Mouse (Mus musculus) layer of hippocampus, postnatal 36 days (tissue): ENCODE measurements around the gene Cep128. TPM values are rescaled to one million over a fixed set of nuclear protein-coding genes. Genes with fewer than 3 reads are reported as not detected.
A peak's percentile ranks its signal among the peaks of the same experiment; 100 is the strongest.
"Not testable (repeated sequence)": the region's sequence is repeated elsewhere in the genome, so short reads cannot be mapped to it uniquely, and the experiment has no call there.

Experiments
- DNase-seq, 2 experiments: peaks; one replicate each; pipeline ENCODE4 v3.0.0; 2022
- total RNA-seq, 2 experiments: library from RNA; stranded (reverse); gene quantifications; 2 replicates each; pipeline ENCODE4 v1.2.3; 2021

The Cep128 gene
- total RNA-seq, 2 experiments from 2014 or later: 5.8 to 6.9 TPM

- no peak for DNase-seq
These were observed 324.4 kb downstream of the Cep128 start for GRCm38 (mm10) chr12:91059704-91060318.

- no peak for DNase-seq
These were observed 327.3 kb downstream of the Cep128 start for GRCm38 (mm10) chr12:91056885-91057284.

- DNase-seq: no peak
These were observed 331.9 kb downstream of the Cep128 start for GRCm38 (mm10) chr12:91052301-91052700.

DNA sequence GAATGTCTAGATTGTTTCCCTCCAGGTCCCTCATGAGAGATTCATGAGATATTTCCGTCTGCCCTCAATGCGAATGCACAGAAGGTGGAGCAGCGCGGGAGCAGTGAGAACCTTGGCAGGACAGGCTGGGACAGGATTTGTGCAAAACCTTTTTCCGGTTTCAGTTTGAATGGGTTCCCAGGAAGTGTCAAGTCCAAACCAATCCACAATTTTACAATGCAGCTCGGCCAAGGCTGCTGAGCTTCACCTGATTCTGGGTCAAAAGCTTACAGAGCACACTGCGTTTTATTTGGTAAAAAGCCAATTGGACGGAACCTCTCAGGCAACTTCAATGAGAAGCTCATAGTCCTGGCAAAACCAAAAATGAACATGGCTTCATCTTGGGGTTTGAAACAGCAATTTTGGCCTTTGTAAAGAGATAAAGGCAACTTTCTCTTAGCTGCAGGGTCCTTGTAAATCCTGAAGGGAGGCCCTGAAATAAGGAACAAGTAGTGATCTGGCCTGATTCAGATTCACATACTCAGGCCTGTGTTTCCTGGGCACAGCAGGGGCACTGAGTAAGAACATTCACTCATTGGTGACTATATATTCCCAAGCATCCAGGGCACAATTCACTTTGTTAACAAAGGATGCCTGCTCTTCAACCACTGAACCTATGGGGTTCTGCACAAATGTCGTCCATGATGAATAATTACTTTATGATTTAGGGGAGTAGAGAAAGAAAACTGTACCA lies 333.4 kb downstream of the Cep128 start:
- DNase-seq: peak; percentile 11 to 17

GRCm38 (mm10) chr12:91041363-91041762 lies 342.8 kb downstream of the Cep128 start:
- DNase-seq: no peak

DNA sequence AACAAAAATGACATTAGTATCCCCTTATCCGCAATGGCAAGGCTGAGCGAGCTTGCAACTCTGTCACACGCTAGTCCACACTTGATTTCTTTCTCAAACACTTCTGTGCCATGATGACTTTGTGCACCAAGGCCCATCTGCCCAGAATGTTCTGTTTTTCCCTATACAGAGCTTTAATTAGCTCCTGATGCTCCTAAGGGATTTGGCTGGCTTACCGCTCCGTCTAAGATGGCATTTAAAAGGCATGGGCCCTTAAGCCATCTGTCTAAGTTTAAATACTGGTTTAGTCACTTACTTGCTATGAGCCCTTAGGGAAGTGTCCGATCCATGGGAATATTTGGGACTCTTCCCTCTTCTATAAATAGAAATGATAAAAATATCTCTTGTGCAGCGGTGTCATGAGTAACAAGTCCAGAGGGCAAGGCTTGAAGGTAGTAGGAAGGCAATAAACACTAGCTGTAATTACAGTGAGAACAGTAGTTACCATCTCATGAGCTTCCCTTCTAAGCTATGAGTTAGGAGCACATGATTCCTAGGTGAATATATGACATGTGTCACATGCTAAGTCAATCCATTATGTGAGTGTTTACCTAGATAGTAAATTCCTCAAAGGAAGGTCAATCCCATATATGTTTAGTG lies 343.8 kb downstream of the Cep128 start:
- no peak for DNase-seq

DNA sequence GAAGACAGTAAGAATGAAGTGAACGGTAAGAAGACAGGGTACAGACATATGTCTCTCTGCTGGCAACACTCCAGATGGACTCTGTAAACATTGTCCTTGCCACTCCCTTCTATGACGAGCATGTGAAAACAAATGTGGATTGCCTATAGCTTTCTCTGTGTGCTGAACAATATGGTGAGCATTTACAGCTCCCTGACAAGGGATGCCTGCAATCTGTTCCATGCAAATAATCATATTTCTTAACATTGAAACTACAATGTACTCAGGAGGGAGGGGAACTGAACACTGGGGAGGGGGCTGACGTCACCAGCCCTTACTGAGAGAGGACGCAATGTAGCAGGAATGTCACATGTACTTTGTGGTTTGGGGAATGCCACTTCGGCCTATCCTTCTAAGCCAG lies 355.1 kb downstream of the Cep128 start:
- no peak for DNase-seq

DNA sequence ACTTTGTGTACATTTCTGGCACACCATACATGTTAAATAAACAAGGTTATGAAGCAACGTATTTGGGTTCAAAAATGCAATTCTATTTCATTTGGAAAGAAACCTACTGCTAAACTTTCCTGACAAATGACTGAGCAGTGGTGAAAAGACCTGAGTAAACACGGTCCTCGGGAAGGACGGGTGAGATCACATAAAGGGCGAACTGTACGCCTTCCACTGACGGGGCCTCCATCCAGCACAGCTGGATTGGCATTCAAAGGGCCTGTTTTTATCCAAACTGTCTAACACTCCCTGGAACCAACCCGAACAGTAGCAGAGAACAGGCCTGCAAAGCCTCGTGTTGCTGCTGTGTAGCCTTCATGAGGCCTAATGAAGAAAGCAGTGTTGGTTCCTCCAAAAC lies 356.5 kb downstream of the Cep128 start:
- no peak for DNase-seq

DNA sequence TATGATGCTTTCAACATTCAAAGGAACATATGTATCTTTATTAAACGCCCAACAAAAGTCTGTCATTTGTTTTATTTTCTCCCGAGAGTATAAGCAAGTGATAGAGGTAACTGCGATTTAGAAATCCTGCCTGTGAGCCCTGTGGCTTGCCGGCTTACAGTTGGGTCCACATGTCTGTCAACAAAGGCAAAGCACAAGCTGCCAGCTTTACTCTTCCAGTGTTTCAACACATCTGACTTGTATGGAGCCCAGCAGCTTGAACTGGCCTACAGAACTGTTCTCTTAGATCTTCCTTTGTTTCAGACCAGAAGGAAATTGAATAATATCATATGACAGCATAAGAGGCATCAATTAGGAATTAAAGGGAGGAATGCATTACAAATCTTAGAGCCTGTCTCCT lies 357.1 kb downstream of the Cep128 start:
- no peak for DNase-seq

DNA sequence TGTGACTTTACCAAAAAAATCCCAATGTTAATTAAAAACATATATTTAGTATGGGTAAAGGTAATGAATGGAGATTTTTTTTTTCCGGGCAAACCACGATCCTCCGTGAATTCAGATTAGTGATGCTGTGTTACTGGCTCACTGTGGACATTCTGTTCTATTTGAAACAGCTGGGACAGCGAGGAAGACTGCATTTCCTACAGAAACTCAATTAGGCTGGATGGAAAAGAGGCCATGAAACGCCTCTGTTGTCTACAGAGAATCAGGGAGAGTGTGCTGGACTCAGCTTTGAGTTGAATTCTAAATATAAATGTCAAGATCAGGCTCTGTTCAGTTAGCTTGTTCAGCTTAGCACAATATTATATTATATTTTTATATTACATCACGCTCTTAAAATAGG lies 369.1 kb downstream of the Cep128 start:
- no peak for DNase-seq

GRCm38 (mm10) chr12:91013043-91013442 lies 371.2 kb downstream of the Cep128 start:
- DNase-seq: no peak

- DNase-seq: no peak
These were observed 372.0 kb downstream of the Cep128 start for GRCm38 (mm10) chr12:91012184-91012583.

GRCm38 (mm10) chr12:91008736-91009135 lies 375.5 kb downstream of the Cep128 start:
- DNase-seq: no peak

- DNase-seq: no peak
These were observed 376.0 kb downstream of the Cep128 start for GRCm38 (mm10) chr12:91008170-91008569.

DNA sequence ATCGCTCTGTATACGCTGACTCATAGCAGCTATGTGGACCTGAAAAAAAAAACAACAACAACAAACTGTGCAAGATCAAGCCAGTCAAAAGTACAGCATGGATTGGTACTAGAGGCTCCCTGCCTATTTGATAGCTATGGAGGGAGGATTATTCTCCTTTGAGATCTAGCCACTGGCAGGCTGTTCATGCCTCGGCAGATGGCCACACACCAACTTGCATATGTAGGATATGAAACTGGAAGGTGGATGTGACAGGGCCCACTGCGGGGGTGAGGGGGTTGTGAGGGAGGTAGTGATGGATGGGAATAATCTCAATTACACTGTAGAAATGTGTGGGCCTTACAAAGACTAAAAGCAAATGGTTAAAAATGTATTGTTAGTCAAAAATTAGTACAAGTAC lies 386.7 kb downstream of the Cep128 start:
- peak in 1 of 2 experiments; percentile 4 for DNase-seq

DNA sequence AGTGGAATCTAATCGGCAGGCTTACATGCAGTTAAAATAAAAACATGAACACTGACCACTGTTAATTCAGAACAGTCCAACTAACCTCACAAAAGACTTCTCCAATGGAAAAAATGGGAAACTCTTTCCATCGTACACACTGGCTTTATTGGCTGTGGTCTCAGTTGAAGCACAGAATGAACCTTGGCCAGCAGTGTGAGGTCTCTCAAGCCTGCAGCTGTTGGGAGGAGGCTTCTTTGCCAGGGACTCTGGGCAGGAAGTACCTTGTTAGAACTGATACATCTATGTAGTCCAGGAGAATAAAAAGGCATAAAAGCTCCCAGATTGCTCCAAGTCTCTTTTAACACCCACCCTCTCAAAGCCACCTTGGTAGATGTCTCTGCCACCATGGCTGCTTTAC lies 390.9 kb downstream of the Cep128 start:
- no peak for DNase-seq

DNA sequence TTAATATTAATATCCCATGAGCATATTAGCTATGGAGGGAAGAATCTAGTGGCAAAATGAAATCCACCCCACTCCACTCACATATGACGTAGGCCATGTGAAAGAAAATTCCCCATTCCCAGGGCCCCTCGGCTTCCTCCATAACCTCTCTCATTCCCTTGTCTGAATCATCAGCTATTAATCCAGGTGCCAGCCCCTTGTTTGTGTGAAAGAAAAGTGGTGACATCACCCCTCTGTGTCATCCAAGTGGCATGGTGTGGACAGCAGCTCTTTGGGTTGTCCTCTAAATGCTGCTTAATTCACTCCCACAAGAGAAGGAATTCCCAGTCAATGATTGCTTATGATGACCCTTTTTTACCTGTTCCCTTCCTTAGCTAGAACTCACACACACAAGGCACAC lies 396.4 kb downstream of the Cep128 start:
- no peak for DNase-seq

DNA sequence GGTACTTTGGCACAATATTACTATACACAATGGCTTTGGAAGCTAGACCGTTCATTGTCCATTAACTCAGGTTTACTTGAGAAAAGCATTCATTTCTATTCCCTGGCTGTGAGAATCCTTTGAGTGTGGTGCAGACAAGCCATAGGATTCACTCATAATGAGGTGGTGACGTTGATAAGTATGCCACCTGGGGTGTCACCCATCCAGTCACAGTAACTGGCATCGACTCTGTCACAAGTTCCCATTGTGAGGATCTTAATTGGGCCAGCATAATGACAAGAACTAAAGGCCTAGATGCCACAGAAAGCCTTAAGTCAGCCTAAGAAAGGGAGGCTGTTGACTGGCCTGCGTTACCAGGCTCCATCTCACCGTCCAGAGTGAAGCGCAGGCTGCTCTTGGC lies 396.9 kb downstream of the Cep128 start:
- DNase-seq: no peak

GRCm38 (mm10) chr12:90982018-90982417 lies 402.2 kb downstream of the Cep128 start:
- no peak for DNase-seq

- DNase-seq: not testable (repeated sequence)
These were observed 407.8 kb downstream of the Cep128 start for GRCm38 (mm10) chr12:90976406-90976805.

- DNase-seq: no peak
These were observed 408.8 kb downstream of the Cep128 start for GRCm38 (mm10) chr12:90975429-90975828.

DNA sequence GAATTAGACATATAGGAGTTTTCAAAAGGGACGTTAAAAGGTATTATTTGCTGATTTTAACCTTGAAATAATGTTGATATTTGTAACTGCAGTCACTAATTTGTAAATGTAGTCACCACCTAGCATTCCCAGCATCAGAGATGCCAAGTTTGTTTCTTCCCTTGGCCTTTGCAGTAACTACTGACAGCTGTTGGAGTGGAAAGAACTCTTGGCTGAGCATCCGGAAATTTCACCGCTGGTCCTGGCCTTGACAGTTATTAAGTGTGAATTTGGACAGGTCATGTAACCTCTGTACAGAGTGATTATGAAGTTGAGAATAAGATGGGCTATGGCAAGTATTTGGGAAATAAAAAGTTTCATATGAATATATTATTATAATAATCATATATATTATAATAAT lies 413.1 kb downstream of the Cep128 start:
- no peak for DNase-seq

- DNase-seq: no peak
These were observed 422.7 kb downstream of the Cep128 start for GRCm38 (mm10) chr12:90961386-90962017.
